Mouse (Mus musculus): ENCODE results near the gene Rnf11.
A peak's percentile ranks its signal among the peaks of the same experiment; 100 is the strongest.

Rnf11 gene

DNA sequence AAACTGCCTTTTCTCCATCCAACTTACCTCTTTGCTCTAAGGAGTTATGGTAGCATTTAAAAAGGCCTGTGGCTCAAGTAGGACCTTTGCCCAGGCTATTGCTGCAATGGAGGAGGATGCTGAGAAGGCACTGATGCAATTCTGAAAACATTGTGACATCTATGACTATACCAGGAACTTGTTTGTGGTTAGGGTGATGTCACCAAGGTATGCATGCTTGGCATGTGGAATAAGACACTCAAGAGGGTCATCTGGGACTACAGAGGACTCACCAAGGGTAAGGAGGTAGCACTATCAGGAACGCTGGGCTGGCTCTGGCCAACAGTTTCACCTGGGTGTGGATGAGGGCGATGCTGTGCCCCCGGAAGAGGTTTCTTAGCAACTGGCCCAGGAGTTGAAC lies at the start of gene Rnf11:
TSS of gene Rnf11 (minus strand) at position 108 of the 400 bp plus-strand sequence.
- no peak for DNase-seq

DNA sequence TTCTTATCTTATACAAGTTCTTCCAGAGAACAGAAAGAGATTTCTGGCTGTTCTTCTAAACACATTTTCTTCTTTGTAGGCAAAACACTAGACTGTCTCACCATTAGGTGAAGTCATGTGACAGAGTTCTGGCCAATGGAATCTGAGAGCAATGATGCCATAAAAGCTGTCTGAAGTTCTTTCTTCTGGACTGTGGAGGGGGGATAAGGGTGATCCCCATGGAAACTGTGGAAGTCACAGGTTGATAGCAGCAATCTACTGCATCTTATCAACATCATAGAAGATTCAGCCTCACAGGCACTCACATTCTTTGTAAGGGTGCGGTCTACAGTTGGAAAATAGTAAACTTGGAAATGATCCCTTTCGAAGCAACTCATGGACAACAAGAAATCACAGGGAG lies 46.6 kb upstream of the Rnf11 start, which contains the start of gene 4930522H14Rik:
TSS of gene 4930522H14Rik (minus strand) at position 187 of the 400 bp plus-strand sequence.
- DNase-seq: no peak

DNA sequence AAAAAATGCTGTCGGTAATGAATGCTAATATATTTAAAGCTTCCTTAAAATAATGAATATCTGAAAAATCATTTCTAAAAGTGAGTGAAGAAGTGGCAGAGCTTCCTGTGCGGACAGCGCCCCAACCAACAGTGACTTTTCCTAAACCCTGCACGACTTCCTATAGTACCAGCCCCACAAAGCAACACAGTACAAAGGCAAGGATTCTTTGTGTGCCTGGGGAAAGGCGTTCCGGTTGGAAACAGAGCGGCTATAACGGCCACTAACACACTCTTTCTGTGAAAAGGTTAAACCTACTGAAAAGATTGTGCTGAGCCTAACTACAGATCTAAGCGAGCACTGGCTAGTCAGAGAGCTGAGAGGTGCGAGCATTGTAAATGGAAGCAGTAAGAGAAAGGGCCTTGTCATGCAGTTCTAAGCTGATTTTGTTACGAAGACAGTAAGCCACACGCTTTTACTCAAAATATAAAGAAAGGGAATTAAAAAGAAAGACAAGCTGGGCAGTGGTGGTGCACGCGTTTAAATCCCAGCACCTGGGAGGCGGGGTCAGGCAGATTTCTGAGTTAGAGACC lies 45.8 kb upstream of the Rnf11 start:
- no peak for DNase-seq

DNA sequence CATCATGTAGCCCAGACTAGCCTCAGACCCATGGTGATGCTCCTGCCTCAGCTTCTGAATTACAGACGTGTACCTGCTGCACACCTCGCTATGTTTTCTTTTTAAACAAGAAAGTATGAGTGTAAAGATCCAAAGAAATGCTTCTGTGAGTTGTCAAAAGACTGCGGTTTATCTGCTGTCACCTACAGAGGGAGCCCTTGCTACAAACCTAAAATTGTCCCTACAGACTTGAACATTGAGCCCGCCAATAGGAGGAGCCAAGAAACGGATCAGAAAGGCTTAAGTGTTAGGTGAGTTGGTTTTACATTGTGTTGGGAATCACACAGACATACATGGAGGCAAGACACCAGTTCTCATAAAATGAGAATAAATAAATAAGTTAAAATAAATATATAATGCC lies 20.4 kb upstream of the Rnf11 start:
- peak; percentile 48 to 63 for DNase-seq

DNA sequence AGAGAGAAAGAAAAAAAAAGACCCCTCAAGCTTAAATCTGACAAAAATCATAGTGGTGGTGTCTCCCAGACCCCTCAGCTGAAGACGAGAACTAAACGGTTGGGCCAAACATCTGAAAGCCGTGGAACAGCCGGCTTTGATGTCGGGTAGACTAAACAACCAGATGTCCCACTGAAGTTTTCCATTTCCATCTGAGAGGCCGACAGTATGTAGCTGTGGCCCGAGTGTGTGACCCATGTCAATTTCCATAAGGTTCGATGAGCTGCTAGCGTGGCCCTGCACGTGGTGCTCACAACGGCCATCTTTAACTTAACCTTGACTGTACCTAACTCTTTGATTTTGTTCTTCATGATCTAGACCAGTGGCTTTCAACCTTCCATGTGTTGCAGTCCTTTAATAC lies 13.9 kb upstream of the Rnf11 start:
- no peak for DNase-seq

DNA sequence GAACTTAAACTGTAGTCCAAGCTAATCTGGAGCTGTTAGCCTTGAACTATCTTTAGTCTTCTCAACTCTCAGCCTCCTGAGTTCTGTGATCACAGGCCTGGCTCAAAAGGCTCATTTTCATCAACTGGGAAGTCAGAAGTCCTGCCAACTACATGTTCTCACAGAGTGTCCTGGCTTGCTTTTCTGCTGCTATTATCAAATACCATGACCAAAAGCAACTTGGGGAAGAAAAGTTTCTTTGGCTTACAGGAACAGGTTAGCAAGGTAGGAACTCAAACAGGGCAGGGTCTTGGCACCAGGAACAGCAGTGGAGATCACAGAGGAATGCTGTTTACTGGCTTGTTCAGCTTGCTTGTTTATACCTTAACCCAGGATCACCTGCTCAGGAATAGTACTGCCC lies 9.1 kb upstream of the Rnf11 start:
- no peak for DNase-seq

DNA sequence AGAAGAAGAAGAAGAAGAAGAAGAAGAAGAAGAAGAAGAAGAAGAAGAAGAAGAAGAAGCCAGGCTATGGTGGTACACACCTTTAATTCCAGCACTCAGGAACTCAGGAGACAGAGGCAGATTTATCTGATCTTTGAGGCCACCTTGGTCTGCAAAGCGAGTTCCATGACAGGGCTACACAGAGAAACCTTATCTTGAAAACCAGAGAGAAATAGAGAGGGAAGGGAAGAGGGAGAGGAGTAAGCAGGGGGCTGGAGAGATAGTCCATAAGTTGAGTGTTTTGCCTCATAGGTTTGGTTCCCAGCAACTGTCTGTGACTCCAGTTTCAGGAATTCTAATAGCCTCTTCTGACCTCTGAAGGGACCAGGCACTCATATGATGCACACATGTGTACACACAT lies 4.3 kb upstream of the Rnf11 start:
- DNase-seq: no peak

DNA sequence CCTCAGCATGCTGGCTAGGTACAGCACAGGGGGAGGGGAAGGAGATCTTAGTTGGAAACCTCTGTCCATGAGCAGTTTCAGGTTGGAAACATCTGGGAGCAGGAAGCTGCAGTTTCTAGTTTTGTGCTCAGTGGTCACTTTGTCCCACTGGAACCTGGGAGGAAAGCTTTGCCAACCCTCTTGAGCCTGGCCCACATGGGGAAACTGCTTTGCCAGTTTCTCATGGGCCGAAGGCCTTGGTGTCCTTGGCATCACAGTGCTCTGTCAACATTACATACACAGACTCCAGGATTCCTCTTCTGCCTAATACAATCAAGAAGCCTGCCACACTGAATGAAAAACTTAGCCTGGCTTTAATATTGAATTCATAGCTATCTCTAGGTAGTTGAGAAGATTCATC lies 1.8 kb downstream of the Rnf11 start:
- DNase-seq: no peak

DNA sequence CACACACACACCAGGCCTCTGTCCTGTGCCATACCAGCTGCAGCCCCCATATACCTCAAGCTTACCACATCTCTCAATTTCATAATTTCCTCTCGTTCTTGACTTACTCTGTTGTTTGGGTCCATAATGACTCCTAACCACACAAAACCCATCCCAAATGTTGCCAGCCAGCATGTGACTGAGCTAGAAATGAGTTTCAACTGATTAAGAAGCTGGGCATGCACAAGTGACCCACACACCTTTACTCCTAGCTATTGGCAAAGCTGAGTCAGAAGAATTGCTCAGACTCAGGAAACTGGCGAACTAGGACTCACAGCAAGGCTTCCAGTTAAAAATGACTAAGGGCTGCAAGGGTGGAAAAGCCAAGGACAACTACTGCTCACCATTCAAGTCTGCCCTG lies 3.1 kb downstream of the Rnf11 start:
- DNase-seq: no peak

DNA sequence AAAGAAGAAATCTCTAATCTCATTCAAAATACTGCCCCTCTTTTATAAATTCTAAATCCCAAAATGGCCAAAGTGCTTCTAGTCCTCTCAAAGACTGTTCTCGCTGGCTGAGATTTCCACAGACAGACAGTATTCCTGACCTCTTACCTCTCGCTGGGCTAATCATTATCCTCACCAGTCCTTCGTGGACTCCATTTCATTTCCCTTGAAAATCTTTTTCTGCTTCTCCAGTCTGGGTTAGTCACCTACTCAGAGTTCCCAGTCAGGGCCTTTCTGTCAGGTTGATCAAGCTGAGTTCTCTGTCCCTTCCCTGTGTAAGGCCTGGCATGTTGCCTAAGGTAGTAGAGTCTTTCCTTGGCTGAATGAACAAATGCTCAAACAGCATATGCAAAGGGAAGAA lies 7.1 kb downstream of the Rnf11 start:
- no peak for DNase-seq

DNA sequence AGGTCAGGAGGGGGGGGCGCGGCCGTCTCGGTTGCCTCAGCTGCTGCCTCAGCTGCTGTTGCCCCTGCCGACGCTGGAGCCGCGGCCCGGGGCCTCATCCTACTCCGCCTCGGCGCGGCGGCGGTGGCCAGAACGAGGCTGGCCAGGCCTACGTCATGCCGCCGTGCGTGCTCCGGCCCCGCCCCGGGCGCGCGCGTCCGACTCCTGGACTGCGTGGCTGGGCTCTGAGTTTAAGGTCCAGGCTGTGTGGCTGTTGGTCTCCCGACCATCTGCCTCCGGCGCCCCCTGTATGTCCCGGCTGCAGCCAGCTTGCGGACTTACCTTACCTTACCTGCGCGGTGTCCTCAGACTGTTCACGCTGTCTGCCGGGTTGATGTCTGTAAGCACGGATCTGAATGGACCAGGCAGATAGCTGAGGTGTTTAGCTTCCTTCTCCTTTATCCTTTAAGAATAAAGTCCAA lies 7.9 kb downstream of the Rnf11 start:
- peak; percentile 94 to 97 for DNase-seq

DNA sequence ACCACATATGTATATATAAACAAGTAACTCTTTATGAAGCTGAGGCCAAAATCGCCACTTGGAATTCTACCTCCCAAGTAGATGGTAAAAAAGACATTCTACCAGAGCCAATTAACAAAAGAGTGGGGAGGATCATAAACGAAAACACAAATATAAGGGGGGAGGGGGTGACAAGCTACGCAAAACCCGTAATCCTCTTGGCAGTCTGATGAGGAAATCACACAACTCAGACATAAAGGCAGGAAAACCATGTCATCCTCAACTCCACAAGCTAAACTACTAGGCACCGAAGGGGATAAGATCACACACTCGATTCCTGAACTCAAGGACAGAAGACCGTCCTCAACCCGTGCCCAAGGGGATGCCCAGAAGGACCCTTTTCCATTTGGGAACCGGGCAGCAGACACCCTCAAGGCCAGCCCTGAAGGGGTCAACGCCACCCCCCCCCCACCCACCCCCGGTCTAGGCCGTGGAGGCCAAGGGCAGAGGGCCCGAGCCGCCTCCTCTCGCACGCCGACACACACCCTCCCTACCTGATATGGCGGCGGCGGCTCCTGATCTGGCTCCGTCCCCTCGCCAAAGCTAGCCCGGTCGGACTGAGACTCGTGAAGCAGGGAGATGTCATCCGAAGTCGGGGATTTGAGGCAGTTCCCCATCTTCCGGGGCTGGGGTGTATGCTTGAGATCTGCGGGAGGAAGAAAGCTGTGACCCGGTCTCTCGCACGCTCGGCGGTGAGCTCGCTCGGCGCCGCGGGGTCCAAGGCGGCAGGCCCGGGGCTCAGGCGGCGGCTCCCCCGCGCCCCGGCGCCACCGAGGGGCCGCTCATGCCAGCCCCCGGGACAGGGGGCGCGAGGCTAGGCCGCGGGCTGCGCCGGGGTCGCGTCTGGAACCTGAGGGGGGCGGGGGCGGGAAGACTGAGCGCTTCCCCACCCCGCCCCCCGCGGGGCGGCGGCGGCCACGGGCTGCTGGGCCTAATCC lies 8.7 kb downstream of the Rnf11 start:
- peak; percentile 62 to 73 for DNase-seq

DNA sequence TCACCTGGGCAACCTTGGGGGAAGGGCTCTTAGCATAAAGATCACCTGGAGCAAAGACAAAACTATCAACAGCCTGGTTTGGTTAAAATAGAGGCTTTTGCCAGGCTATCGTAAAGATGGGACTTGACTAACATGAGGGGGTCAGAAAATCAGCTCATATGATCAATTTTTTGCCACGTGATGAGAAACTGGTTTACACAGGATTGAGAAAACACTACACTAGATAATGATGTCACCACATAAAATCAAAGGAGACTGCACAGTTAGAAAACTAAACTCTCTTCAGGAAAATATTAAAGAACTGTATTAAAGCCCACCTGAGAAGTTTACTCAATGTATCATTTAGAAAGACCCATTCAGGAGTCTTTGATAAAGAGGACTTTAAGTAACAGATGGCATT lies 9.4 kb downstream of the Rnf11 start:
- DNase-seq: no peak

DNA sequence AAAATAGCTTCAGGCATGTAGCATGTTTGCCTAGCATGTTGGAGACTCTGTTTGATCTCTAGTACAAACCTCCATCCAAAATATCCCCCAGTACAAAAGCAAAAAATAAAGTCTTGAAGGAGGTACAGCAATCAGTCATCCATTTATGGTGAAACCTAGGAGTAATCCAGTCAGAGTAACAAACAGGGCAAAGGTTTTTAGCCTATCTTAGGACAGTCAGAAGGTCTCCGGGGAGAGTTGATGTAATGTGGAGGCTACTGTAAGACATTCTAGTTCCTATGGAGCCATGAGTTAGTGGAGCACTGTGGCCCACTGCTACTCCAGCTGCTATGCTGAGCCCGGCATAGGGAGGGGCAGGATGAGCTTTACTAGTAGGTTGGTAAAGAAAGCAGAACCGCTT lies 12.0 kb downstream of the Rnf11 start:
- no peak for DNase-seq

DNA sequence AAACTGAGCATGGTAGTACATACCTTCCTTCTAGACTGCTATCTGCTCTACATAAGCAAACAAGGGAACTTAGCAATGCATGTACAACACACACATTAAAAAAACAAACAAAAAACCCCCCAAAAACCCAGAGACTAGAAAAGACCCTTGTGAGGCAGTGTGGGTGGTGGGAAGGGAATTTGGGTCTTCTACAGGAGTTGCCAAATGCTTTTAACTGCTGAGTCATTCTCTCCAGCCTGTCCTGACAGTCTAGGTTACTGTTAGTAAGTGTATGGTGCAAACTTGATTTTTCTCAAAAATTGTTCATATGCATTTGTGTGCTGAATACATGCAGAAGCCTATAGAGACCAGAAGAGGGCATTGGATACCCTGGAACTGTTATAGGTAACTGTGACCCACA lies 12.9 kb downstream of the Rnf11 start:
- DNase-seq: no peak

DNA sequence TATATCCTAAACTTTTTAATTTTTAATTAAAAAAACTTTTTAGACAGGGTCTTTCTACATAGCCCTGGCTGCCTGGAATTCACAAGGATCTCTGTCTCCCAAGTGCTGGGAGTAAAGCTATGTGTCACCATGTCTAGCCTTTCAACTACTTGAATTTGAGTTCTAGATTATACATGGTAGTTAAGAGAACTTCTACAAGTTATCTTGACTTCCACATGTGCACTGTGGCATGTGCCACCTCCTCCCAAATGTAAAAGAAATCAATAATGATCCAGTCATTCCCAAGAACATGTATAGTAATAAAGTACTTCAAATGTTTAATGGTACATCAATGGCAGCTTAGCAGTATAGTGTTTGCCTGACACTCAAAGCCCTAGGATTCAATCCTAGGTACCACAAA lies 16.8 kb downstream of the Rnf11 start:
- no peak for DNase-seq

DNA sequence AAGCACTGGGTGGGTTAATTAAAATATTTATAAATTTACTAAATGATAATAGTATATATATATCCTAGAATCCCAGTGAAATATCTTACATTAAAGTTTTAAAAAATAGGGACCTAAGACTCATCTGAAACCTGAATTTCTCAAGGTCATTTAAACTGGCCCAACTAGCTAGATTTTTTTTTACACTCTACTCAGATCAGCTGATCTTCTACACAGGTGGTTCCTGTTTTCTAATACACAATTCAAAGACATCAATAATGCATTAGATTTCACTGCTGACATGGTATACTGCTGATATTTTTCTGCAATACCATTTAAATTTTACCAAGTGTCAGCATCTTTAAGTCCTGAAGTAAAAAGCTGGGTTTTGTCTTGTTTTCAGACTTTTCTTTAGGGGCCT lies 20.6 kb downstream of the Rnf11 start:
- no peak for DNase-seq

DNA sequence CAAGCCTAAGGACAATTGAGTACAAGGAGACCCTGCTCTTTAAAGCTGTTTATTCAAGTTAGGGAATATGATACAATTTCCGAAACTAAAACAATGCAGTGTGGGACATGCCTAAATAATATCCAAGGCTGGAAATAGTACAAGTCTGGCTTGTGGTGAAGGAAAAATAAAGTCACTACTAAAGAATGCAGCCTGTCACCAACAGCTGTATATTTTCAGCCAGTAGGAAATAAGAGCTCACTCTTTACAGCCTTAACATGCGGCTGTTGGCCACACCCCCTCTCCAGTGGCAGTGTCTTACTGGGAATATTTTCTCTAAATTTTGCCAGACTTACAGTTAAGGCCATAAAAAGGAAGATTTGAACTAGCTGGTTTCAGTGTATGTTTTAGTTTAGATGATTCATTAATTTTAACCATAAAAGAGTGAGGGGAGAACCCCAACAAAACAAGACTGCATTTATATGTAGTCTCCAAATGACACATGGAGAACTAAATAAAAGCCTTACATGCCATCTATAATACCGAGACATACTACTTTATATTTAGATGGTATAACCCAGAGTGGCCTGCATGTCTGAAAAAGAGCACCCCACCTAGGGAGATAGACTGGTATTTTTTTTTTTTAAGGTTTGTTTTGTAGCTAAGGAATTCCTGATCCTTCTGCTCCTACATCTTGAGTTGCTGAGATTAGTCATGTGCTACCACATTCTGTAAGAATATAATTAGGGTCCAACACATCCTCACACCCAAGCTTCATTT lies 23.9 kb downstream of the Rnf11 start:
- peak; percentile 69 to 78 for DNase-seq

DNA sequence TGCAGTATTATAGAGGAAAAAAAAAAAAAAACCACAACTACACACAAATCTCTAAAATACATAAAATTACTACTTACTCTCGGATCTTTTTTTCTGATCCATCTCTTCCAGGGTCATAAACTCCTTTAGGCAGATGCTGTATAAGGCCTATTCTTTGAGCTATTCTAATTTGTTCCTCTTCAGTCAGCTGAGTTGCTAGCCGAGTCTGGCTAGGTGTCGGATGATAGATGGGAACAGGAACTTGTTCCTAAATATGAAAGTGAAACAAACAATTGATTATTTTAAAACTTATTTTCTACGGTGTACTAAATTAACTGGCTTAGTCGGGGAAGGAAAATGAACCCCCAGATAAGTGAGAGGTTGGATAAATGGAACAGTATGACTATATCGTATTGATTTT lies 27.7 kb downstream of the Rnf11 start:
- no peak for DNase-seq

DNA sequence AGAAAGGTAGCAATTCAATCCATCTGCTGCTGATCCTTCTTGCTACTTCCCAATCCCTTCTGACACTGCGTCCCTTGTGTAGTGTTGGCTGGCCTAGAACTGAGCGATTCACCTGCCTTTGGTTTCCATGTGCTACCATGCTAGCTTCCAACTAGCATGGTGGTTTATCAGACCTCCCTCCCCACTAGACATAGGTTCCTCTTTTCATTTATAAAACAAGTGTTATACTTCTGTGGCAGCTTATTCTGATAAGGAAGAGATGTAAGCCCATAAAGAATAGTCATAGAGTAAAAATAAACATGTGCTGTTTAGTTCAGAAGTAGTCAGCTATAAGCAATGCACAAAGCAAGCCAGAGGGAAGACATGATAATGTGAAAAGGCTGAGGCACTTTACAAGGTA lies 36.0 kb downstream of the Rnf11 start:
- DNase-seq: no peak

DNA sequence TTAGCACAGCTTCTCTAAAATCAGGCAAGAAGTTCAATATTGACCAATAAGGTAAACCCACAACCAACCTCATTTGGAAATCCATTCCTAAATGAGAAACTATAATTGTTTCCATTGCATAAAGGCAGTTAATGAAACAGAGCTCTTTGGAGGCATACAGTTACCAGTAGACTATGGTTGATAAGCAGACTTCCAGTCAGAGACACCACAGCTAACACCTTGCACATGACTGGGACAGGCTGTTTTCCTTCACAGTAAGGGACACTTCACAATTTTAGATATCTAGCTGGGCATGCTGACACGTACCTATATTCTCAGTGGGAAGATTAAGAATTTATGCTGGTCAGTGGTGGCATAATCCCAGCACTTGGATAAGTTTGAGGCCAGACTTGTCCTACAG lies 38.6 kb downstream of the Rnf11 start:
- DNase-seq: no peak

DNA sequence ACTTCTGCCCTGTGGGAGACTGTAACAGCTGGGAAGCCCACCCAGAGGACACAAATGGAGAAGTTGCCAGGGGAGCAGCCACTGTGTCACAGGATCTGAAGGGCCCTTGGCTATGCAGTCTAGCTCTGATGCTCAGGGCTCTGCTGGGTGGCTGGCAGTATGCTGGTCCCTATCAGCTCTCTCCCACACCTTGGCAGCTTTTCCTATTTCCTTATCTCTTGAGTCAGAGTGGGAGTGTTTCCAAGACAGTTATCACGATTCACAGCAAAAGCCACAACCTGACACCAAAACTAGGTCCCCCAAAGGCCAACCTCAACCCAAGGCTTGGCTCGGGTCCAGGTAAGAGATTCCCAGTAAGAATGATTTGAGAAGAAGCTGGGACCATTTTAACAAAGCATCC lies 39.1 kb downstream of the Rnf11 start:
- no peak for DNase-seq

DNA sequence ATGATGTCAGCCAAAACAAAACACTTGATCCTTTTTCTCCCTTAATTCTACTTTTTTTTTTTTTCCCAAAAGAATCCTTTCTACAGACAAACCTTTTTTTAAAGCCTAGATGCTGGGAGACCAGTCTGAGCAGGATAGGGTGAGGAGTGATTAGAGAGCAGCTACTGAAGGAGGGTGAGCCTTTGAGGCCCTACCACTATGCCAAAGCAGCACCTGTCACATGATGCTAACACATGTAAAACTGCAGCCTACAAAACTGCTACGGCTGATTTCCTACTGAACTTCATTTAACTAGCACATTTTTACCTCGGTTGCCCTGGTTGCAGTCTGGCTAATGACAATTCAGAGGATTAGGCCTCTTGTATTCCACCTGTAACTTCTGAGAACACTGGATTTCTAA lies 39.6 kb downstream of the Rnf11 start:
- DNase-seq: no peak

DNA sequence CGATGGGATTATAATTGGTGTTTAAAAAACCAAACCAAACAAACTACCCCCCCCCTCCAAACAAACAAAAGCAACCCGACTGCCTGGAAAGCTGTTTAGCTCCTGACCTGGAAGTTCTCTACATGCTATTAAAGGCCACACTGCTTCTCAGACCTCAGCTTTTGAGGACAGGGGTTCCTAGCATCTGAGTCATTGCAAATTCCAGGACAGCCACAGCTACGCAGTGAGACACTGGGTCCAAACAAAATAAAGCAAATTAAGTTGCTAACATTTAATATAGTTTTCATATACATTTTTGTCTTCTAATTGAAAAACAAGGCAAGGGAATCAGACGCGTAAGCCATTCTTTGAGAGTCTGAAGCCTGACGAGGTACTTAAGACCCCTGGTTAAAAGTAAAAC lies 40.1 kb downstream of the Rnf11 start:
- no peak for DNase-seq

Measured in kidney, postnatal 4 days (tissue).